In genomic region chr15:78542098-78542766, GRCm38 (mm10) we compare ENCODE assay signal across 12 mouse cellular contexts. TPM values are rescaled to one million over a fixed set of nuclear protein-coding genes. Genes with fewer than 3 reads are reported as not detected.
DNase-seq lines count a peak whose midpoint lies in the region; ATAC-seq and TF ChIP-seq lines count a peak whose summit lies in the region.
"Had no signal": no experiment of that assay in that cellular context is flagged by ENCODE, and none has a peak within 500 bp of the region (broad histone marks: within the 10 kb centered on the region; RNA-seq: fewer than 3 reads in every experiment).

No protein-coding gene starts in this region.

- H3K4me1 ChIP-seq in heart, embryonic 12.5 days (replicated peaks), result peaks cover 30% of the 10 kb centered on the region
- peaks cover 41% of the 10 kb centered on the region for H3K4me1 ChIP-seq in forebrain, embryonic 16.5 days (replicated peaks; ENCODE audit: control insufficient read depth, insufficient read depth, low read length)

- WGBS in heart, embryonic 12.5 days, result 79% methylated on average over 3 of the region's 3 CpGs
- 77% methylated on average over 3 of the region's 3 CpGs for WGBS in forebrain, embryonic 16.5 days

- H3K9ac ChIP-seq in heart, embryonic 12.5 days, result 0 out of 2 replicates have a peak overlapping the region, but pooled peaks have one; percentile 12
- no peak overlapping the region for H3K9ac ChIP-seq in forebrain, embryonic 16.5 days (replicated peaks; ENCODE audit: low read depth, low read length)
- H3K9ac ChIP-seq: hindbrain, embryonic 12.5 days; neural tube, embryonic 15.5 days had no signal

- peaks cover 76% of the 10 kb centered on the region for H3K27me3 ChIP-seq in heart, embryonic 12.5 days (replicated peaks)
- H3K27me3 ChIP-seq in forebrain, embryonic 16.5 days (replicated peaks; ENCODE audit: control insufficient read depth, insufficient read depth, low read length), result no peaks in the 10 kb centered on the region

- H3K9me3 ChIP-seq in heart, embryonic 12.5 days (replicated peaks), result no peaks in the 10 kb centered on the region
- no peaks in the 10 kb centered on the region for H3K9me3 ChIP-seq in forebrain, embryonic 16.5 days (ENCODE audit: control insufficient read depth, low read length)
- H3K9me3 ChIP-seq: hindbrain, embryonic 12.5 days; neural tube, embryonic 15.5 days had no signal

- DNase-seq in heart, adult 11 months, result no peak
- no peak for DNase-seq in layer of hippocampus, adult 2 months (ENCODE audit: low spot score in 2 of 2)
- no peak for DNase-seq in layer of hippocampus, postnatal 10 days (ENCODE audit: low spot score in 2 of 2)
- peak; percentile 64 to 68 for DNase-seq in cerebellum, adult 18-20 months
- no peak for DNase-seq in right cerebral cortex, postnatal 4 days
- no peak for DNase-seq in c-Kit-positive CD71-positive TER-119-positive erythroid progenitor cells, embryonic 14.5 days (ENCODE audit: low spot score)

- no peak overlapping the region for H3K4me3 ChIP-seq in heart, embryonic 12.5 days
- peak overlapping the region; percentile 60 for H3K4me3 ChIP-seq in layer of hippocampus, adult 2 months
- no peak overlapping the region for H3K4me3 ChIP-seq in forebrain, embryonic 16.5 days (replicated peaks; ENCODE audit: low read length)
- H3K4me3 ChIP-seq: hindbrain, embryonic 12.5 days; neural tube, embryonic 15.5 days had no signal

- H3K36me3 ChIP-seq in heart, embryonic 12.5 days, result no peaks in the 10 kb centered on the region
- H3K36me3 ChIP-seq in forebrain, embryonic 16.5 days (ENCODE audit: control insufficient read depth, insufficient read depth), result no peaks in the 10 kb centered on the region
- H3K36me3 ChIP-seq: hindbrain, embryonic 12.5 days; neural tube, embryonic 15.5 days had no signal

- no peak overlapping the region for H3K4me2 ChIP-seq in heart, embryonic 12.5 days
- H3K4me2 ChIP-seq in forebrain, embryonic 16.5 days (ENCODE audit: low read length), result no peak overlapping the region
- H3K4me2 ChIP-seq: hindbrain, embryonic 12.5 days; neural tube, embryonic 15.5 days had no signal

- TF ChIP-seq CTCF in layer of hippocampus, adult 2 months (conservative IDR thresholded peaks at IDR 0.05), result no peak

- H3K27ac ChIP-seq in heart, embryonic 12.5 days (ENCODE audit: poor library complexity, severe bottlenecking), result 0 out of 2 replicates have a peak overlapping the region, but pooled peaks have one; percentile 36
- peak overlapping the region; percentile 70 for H3K27ac ChIP-seq in layer of hippocampus, adult 2 months
- peak overlapping the region; percentile 30; the same call in 1 of the 2 replicates for H3K27ac ChIP-seq in forebrain, embryonic 16.5 days (ENCODE audit: low read length)
- H3K27ac ChIP-seq: hindbrain, embryonic 12.5 days; neural tube, embryonic 15.5 days had no signal

- ATAC-seq in heart, embryonic 12.5 days (ENCODE audit: insufficient number of reproducible peaks, low FRiP score), result no peak
- ATAC-seq in forebrain, embryonic 16.5 days, result no peak; the same call in 1 of the 2 replicates
- ATAC-seq: midbrain, embryonic 16.5 days had no signal

RNA-seq across cellular contexts. Expression of gene Sstr3, which starts 2.3 kb away (rescaled TPM):
- polyA plus RNA-seq in heart, embryonic 12.5 days (2016; fragmentation: Nextera tagmentation; extraction: Ambion mirVana), result 0.13 TPM in 1 of 2 replicates, not detected in the other
- total RNA-seq in layer of hippocampus, adult 2 months (2021), result 10 to 100 TPM; 25.2 to 25.8 TPM
- total RNA-seq in layer of hippocampus, postnatal 10 days (2021), result 10 to 100 TPM; 15.7 to 15.8 TPM
- 1.1 and 1.8 TPM in 2 replicates for polyA plus RNA-seq in forebrain, embryonic 16.5 days (2015; fragmentation: Nextera tagmentation; extraction: Ambion mirVana)
- polyA plus RNA-seq: C2C12 had no signal

RNA-seq across cellular contexts. Expression of gene C1qtnf6, which starts 11.0 kb away (rescaled TPM):
- polyA plus RNA-seq in heart, embryonic 12.5 days (2016; fragmentation: Nextera tagmentation; extraction: Ambion mirVana), result 30.4 and 32.4 TPM in 2 replicates
- total RNA-seq in layer of hippocampus, adult 2 months (2021), result 1 to 10 TPM; 4.5 to 5.2 TPM
- total RNA-seq in layer of hippocampus, postnatal 10 days (2021), result 10 to 100 TPM; 17.4 to 19.4 TPM
- 5.6 and 6.4 TPM in 2 replicates for polyA plus RNA-seq in forebrain, embryonic 16.5 days (2015; fragmentation: Nextera tagmentation; extraction: Ambion mirVana)

RNA-seq across cellular contexts. Expression of gene Rac2, which starts 30.4 kb away (rescaled TPM):
- 5.5 and 6.9 TPM in 2 replicates for polyA plus RNA-seq in heart, embryonic 12.5 days (2016; fragmentation: Nextera tagmentation; extraction: Ambion mirVana)
- total RNA-seq in layer of hippocampus, adult 2 months (2021), result 1 to 10 TPM; 2.2 to 3.7 TPM
- 1 to 10 TPM; 3.6 to 3.7 TPM for total RNA-seq in layer of hippocampus, postnatal 10 days (2021)
- 3.6 and 5.1 TPM in 2 replicates for polyA plus RNA-seq in forebrain, embryonic 16.5 days (2015; fragmentation: Nextera tagmentation; extraction: Ambion mirVana)
- polyA plus RNA-seq: C2C12 had no signal

RNA-seq across cellular contexts. Expression of gene Il2rb, which starts 47.2 kb away (rescaled TPM):
- 0.09 TPM in 1 of 2 replicates, not detected in the other for polyA plus RNA-seq in heart, embryonic 12.5 days (2016; fragmentation: Nextera tagmentation; extraction: Ambion mirVana)
- total RNA-seq in layer of hippocampus, adult 2 months (2021), result under 1 TPM in 1 of 2 experiments, not detected in 1; 0.20 TPM
- under 1 TPM in 1 of 2 experiments, not detected in 1; 0.11 TPM for total RNA-seq in layer of hippocampus, postnatal 10 days (2021)
- not detected in 2 replicates for polyA plus RNA-seq in forebrain, embryonic 16.5 days (2015; fragmentation: Nextera tagmentation; extraction: Ambion mirVana)

RNA-seq across cellular contexts. Expression of gene Cyth4, which starts 54.6 kb away (rescaled TPM):
- polyA plus RNA-seq in heart, embryonic 12.5 days (2016; fragmentation: Nextera tagmentation; extraction: Ambion mirVana), result 3.8 and 4.8 TPM in 2 replicates
- total RNA-seq in layer of hippocampus, adult 2 months (2021), result 10 to 100 TPM; 24.7 to 25.2 TPM
- 10 to 100 TPM; 13.8 to 15.2 TPM for total RNA-seq in layer of hippocampus, postnatal 10 days (2021)
- polyA plus RNA-seq in forebrain, embryonic 16.5 days (2015; fragmentation: Nextera tagmentation; extraction: Ambion mirVana), result 4.5 and 5.5 TPM in 2 replicates

Comparison
In these comparisons a context has a peak if more than half of its experiments do, and no peak if none do; other contexts are left out.
1. DNase-seq: peak in cerebellum, adult 18-20 months (2 of 2); none in heart, adult 11 months (single experiment), layer of hippocampus, adult 2 months (0 of 2), layer of hippocampus, postnatal 10 days (0 of 2), right cerebral cortex, postnatal 4 days (single experiment) and c-Kit-positive CD71-positive TER-119-positive erythroid progenitor cells, embryonic 14.5 days (single experiment).
2. Peak in every context shown above with its lines, with median percentiles within 50 percentile points of each other: H3K27ac ChIP-seq.